Mouse (Mus musculus): Measurements from ENCODE around the gene 2310007B03Rik. TPM values are rescaled to one million over a fixed set of nuclear protein-coding genes. Genes with fewer than 3 reads are reported as not detected.
"Not testable (repeated sequence)": the region's sequence is repeated elsewhere in the genome, so short reads cannot be mapped to it uniquely, and the experiment has no call there.

2310007B03Rik gene
- 0.42 and 0.49 TPM in 2 replicates for polyA plus RNA-seq (2014; fragmentation: Nextera tagmentation; extraction: Ambion mirVana)

- Histone ChIP-seq H3K27ac (ENCODE audit: low read depth, low read length) (no peak within 1 kb of the TSS), H3K36me3 (ENCODE audit: control insufficient read depth, insufficient read depth, low read length) (no peaks in the 10 kb centered on the region), H3K4me1 (ENCODE audit: control insufficient read depth, insufficient read depth, low read length) (0 out of 2 replicates have a peak, but pooled peaks cover 6% of the 10 kb centered on the region), H3K4me2 (replicated peaks; ENCODE audit: low read depth, low read length) (no peak within 1 kb of the TSS), H3K9me3 (ENCODE audit: control insufficient read depth, low read length) (no peaks in the 10 kb centered on the region), H3K9ac (ENCODE audit: low read depth, low read length) (peak within 1 kb of the TSS; percentile 12; the same call in 1 of the 2 replicates), H3K27me3 (ENCODE audit: control insufficient read depth, insufficient read depth, low read length) (no peaks in the 10 kb centered on the region), H3K4me3 (ENCODE audit: low read length) (no peak within 1 kb of the TSS)
- 57% methylated on average over 8 of the region's 8 CpGs for WGBS
- peak; percentile 24; the same call in 1 of the 2 replicates for ATAC-seq (ENCODE audit: low FRiP score, low TSS enrichment)
Observed at GRCm38 (mm10) chr1:93160501-93161133, at the start of gene 2310007B03Rik. 2310007B03Rik (minus strand) TSS chr1:93160948.

GRCm38 (mm10) chr1:93210213-93210641 is 49.5 kb upstream of the 2310007B03Rik start:
- no peak overlapping the region for H3K4me3 ChIP-seq (ENCODE audit: low read length)
- H3K4me2 ChIP-seq (replicated peaks; ENCODE audit: low read depth, low read length) = no peak overlapping the region
- peak overlapping the region; percentile 83 for H3K27ac ChIP-seq (ENCODE audit: low read depth, low read length)
- ATAC-seq (ENCODE audit: low FRiP score, low TSS enrichment) = peak; percentile 58
- H3K27me3 ChIP-seq (ENCODE audit: control insufficient read depth, insufficient read depth, low read length) = no peaks in the 10 kb centered on the region
- no peak overlapping the region for H3K9ac ChIP-seq (ENCODE audit: low read depth, low read length)
- H3K36me3 ChIP-seq (ENCODE audit: control insufficient read depth, insufficient read depth, low read length) = no peaks in the 10 kb centered on the region
- no peaks in the 10 kb centered on the region for H3K9me3 ChIP-seq (ENCODE audit: control insufficient read depth, low read length)
- H3K4me1 ChIP-seq (ENCODE audit: control insufficient read depth, insufficient read depth, low read length) = peaks cover 37% of the 10 kb centered on the region
- WGBS = 24% methylated on average over 9 of the region's 9 CpGs

- Histone ChIP-seq H3K4me2 (replicated peaks; ENCODE audit: low read depth, low read length) (no peak overlapping the region), H3K9me3 (ENCODE audit: control insufficient read depth, low read length) (no peaks in the 10 kb centered on the region), H3K27me3 (ENCODE audit: control insufficient read depth, insufficient read depth, low read length) (no peaks in the 10 kb centered on the region), H3K36me3 (ENCODE audit: control insufficient read depth, insufficient read depth, low read length) (no peaks in the 10 kb centered on the region), H3K4me3 (ENCODE audit: low read length) (no peak overlapping the region), H3K9ac (ENCODE audit: low read depth, low read length) (no peak overlapping the region), H3K4me1 (ENCODE audit: control insufficient read depth, insufficient read depth, low read length) (peaks cover 34% of the 10 kb centered on the region), H3K27ac (ENCODE audit: low read depth, low read length) (no peak overlapping the region)
- WGBS = 93% methylated on average over 4 of the region's 4 CpGs
- no peak for ATAC-seq (ENCODE audit: low FRiP score, low TSS enrichment)
Observed at GRCm38 (mm10) chr1:93207536-93208064, 46.9 kb upstream of the 2310007B03Rik start.

- H3K4me1 ChIP-seq (ENCODE audit: control insufficient read depth, insufficient read depth, low read length) = peaks cover 22% of the 10 kb centered on the region
- no peak overlapping the region for H3K27ac ChIP-seq (ENCODE audit: low read depth, low read length)
- no peaks in the 10 kb centered on the region for H3K36me3 ChIP-seq (ENCODE audit: control insufficient read depth, insufficient read depth, low read length)
- ATAC-seq (ENCODE audit: low FRiP score, low TSS enrichment) = no peak
- H3K27me3 ChIP-seq (ENCODE audit: control insufficient read depth, insufficient read depth, low read length) = no peaks in the 10 kb centered on the region
- H3K4me3 ChIP-seq (ENCODE audit: low read length) = no peak overlapping the region
- H3K4me2 ChIP-seq (replicated peaks; ENCODE audit: low read depth, low read length) = no peak overlapping the region
- H3K9ac ChIP-seq (ENCODE audit: low read depth, low read length) = no peak overlapping the region
- H3K9me3 ChIP-seq (ENCODE audit: control insufficient read depth, low read length) = no peaks in the 10 kb centered on the region
- 63% methylated on average over 12 of the region's 12 CpGs for WGBS
Observed at GRCm38 (mm10) chr1:93206277-93206970, 45.7 kb upstream of the 2310007B03Rik start.

GRCm38 (mm10) chr1:93197916-93198315 is 37.2 kb upstream of the 2310007B03Rik start:
- no peaks in the 10 kb centered on the region for H3K27me3 ChIP-seq (ENCODE audit: control insufficient read depth, insufficient read depth, low read length)
- 81% methylated on average over 3 of the region's 3 CpGs for WGBS
- no peak overlapping the region for H3K4me2 ChIP-seq (replicated peaks; ENCODE audit: low read depth, low read length)
- no peaks in the 10 kb centered on the region for H3K9me3 ChIP-seq (ENCODE audit: control insufficient read depth, low read length)
- no peak overlapping the region for H3K9ac ChIP-seq (ENCODE audit: low read depth, low read length)
- no peaks in the 10 kb centered on the region for H3K36me3 ChIP-seq (ENCODE audit: control insufficient read depth, insufficient read depth, low read length)
- H3K4me3 ChIP-seq (ENCODE audit: low read length) = no peak overlapping the region
- no peak for ATAC-seq (ENCODE audit: low FRiP score, low TSS enrichment)
- H3K27ac ChIP-seq (ENCODE audit: low read depth, low read length) = 0 out of 2 replicates have a peak overlapping the region, but pooled peaks have one; percentile 9
- H3K4me1 ChIP-seq (ENCODE audit: control insufficient read depth, insufficient read depth, low read length) = no peaks in the 10 kb centered on the region

GRCm38 (mm10) chr1:93197454-93197853 is 36.7 kb upstream of the 2310007B03Rik start:
- not testable (repeated sequence) for H3K36me3 ChIP-seq (ENCODE audit: control insufficient read depth, insufficient read depth, low read length); H3K9me3 ChIP-seq (ENCODE audit: control insufficient read depth, low read length); H3K4me2 ChIP-seq (replicated peaks; ENCODE audit: low read depth, low read length); H3K4me1 ChIP-seq (ENCODE audit: control insufficient read depth, insufficient read depth, low read length); ATAC-seq (ENCODE audit: low FRiP score, low TSS enrichment); H3K27ac ChIP-seq (ENCODE audit: low read depth, low read length); H3K9ac ChIP-seq (ENCODE audit: low read depth, low read length); H3K4me3 ChIP-seq (ENCODE audit: low read length); H3K27me3 ChIP-seq (ENCODE audit: control insufficient read depth, insufficient read depth, low read length)
- 85% methylated on average over 2 of the region's 2 CpGs for WGBS

GRCm38 (mm10) chr1:93194961-93195360 is 34.2 kb upstream of the 2310007B03Rik start:
- Histone ChIP-seq H3K4me2 (replicated peaks; ENCODE audit: low read depth, low read length) (no peak overlapping the region), H3K4me1 (ENCODE audit: control insufficient read depth, insufficient read depth, low read length) (0 out of 2 replicates have a peak, but pooled peaks cover 5% of the 10 kb centered on the region), H3K9me3 (ENCODE audit: control insufficient read depth, low read length) (no peaks in the 10 kb centered on the region), H3K9ac (ENCODE audit: low read depth, low read length) (no peak overlapping the region), H3K36me3 (ENCODE audit: control insufficient read depth, insufficient read depth, low read length) (no peaks in the 10 kb centered on the region), H3K27me3 (ENCODE audit: control insufficient read depth, insufficient read depth, low read length) (no peaks in the 10 kb centered on the region), H3K4me3 (ENCODE audit: low read length) (no peak overlapping the region), H3K27ac (ENCODE audit: low read depth, low read length) (no peak overlapping the region)
- WGBS = 83% methylated on average over 3 of the region's 3 CpGs
- no peak for ATAC-seq (ENCODE audit: low FRiP score, low TSS enrichment)

GRCm38 (mm10) chr1:93190726-93191305 is 30.1 kb upstream of the 2310007B03Rik start:
- Histone ChIP-seq H3K4me2 (replicated peaks; ENCODE audit: low read depth, low read length) (no peak overlapping the region; the same call in 1 of the 2 replicates), H3K27ac (ENCODE audit: low read depth, low read length) (no peak overlapping the region), H3K36me3 (ENCODE audit: control insufficient read depth, insufficient read depth, low read length) (no peaks in the 10 kb centered on the region), H3K27me3 (ENCODE audit: control insufficient read depth, insufficient read depth, low read length) (no peaks in the 10 kb centered on the region), H3K9me3 (ENCODE audit: control insufficient read depth, low read length) (no peaks in the 10 kb centered on the region), H3K4me1 (ENCODE audit: control insufficient read depth, insufficient read depth, low read length) (peaks cover 10% of the 10 kb centered on the region; the same call in 1 of the 2 replicates), H3K9ac (ENCODE audit: low read depth, low read length) (no peak overlapping the region), H3K4me3 (ENCODE audit: low read length) (no peak overlapping the region)
- 0 out of 2 replicates have a peak, but pooled peaks have one; percentile 17 for ATAC-seq (ENCODE audit: low FRiP score, low TSS enrichment)
- 6% methylated on average over 10 of the region's 17 CpGs for WGBS
